Mouse (Mus musculus): ENCODE results near the gene 5730522E02Rik.
"Not testable (repeated sequence)": the region's sequence is repeated elsewhere in the genome, so short reads cannot be mapped to it uniquely, and the experiment has no call there.

5730522E02Rik gene

DNA sequence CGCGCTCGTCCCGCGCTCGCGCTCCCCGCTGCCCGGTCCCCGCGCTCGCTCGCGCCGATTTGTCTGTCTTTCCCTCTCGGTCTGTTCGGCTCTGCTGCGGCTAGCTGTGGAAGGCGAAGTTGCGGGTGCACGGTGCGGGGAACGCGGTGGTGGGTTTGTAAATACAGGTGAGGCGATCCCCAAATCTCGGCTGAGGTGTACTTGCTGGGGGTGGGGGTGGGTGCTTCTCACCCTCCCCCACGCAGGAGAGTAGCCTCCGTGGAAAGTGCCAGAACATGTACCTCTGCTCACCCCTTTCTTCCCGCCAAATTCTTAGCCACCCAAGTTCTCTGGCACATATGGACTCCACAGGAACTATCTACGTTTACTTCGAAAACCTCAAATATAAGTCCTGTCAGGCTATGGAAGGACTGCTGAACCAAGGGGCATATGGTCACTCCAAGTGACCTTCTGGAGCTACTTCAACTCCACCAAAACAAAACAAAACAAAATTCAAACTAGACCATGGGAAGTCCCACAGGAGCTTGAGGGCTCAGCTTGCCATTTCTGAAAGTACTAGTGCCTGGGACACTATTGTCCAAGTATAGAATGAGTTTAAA is at the start of gene 5730522E02Rik:
5730522E02Rik (minus strand) TSS at position 182 of the 599 bp plus-strand sequence.
- in situ Hi-C loops (cut with MboI; ENCODE audit: unreplicated experiment in 2 of 2): no loop called here

DNA sequence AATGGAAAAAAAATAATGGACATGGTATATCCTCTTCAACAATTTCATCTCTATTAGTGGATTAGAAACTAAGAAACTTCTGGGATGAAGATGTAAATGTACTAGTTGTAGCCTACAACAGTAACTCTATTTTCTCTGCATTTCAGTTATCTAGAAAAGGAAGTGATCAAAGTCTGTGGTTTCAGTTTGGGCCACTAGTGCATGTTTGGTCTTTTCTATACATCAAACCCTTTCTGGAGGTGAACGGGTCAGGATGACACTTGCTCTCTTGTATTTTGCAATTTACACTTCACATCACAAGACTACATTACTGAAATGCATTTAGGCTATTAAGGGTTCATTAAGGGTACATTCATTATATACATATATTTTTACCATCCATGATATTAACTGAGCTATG is 26.0 kb upstream of the 5730522E02Rik start:
- in situ Hi-C loops (cut with MboI; ENCODE audit: unreplicated experiment in 2 of 2): no loop called here

DNA sequence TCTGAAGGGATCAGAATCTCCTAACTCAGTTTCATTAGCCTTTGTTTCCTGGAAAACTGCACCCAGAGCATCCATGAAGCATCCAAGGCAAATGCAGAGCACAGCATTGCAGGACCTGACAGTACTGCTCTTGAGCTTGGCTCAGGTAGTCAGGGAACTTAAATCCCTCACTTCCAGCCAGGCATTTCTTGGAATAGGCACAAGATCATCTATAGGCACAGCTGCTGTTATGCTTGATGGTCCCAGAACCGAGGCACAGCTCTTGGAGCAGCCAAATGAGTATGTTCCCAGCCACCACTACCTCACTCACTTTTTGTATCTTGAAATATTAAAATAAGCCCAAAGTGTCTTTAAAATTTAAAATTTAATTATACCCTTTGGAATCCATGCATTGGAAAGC is 19.3 kb upstream of the 5730522E02Rik start:
- in situ Hi-C loops (cut with MboI; ENCODE audit: unreplicated experiment in 2 of 2): no loop called here

DNA sequence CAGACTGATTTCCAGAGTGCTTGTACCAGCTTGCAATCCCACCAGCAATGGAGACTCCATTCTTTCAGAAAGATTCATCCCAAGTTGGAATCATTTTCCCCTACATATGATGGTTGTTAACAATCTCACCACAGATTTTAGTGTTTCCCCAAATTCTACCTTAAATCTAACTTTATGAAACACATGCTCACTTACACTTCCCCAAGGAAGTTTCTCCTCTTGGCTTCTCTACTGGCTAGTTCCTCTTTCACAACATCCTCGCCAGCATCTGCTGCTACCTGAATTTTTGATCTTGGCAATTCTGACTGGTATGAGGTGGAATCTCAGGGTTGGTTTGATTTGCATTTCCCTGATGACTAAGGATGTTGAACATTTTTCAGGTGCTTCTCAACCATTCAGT is 3.1 kb upstream of the 5730522E02Rik start:
- in situ Hi-C loops (cut with MboI; ENCODE audit: unreplicated experiment in 2 of 2): not testable (repeated sequence)

DNA sequence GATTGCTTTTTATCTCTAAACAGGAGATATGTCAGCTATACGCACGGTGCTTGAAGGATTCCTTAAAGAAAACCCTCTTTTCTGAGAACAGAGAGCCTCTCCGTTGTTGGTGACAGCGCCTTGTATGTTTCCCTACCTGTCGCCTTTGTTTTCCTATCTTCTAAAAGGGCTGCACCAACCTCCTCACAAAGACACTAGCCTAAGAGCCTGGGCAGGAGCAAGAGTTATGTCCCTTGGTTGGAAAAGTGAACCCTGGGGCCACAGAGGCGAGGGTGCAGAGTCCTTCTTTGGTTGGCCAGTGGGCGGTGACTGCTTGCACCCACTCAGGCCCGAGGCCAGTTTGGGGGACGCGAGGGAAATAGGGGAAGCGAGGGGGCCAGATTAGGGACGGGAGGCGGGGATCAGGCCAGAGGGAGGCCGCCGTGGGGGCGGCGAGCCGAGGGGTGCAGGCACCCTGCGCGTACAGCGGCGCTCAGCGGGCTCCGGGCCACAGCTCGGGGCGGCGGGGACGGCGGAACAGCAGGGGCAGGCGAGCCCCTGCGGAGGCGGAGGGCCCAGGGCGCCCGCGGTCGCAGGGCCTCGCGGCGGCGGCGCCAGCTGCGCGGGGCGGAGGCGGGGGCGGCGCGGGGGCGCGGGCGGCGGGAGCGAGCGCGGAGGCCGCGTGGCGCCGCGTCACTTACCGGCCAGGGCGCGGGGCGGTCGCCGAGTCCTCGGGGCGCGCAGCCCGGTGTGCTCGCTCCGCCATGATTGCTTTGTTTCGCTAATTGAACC is 567 bp downstream of the 5730522E02Rik start:
- in situ Hi-C loops (cut with MboI; ENCODE audit: unreplicated experiment in 2 of 2): loop anchor here (10.0 kb wide), 1 partner anchor 745 kb away; no protein-coding TSS in a partner anchor

DNA sequence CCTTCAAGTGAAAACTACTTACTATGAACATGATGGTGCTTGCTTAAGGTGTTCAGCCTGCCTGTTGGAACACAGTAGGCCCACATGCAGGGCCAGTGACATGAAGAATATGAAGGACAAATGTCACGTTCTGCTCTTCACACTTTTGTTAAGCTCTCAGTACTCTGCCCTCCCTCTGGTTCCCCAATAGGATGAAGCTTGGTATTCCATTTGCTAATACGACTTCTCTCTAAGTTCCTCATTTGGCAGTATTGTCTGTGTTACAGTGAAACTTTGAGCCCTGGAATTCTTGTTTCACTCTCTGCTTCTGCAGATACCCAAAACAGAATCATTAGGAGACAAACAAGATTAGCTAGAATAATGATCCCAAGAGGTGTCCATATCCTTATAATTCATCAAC is 7.1 kb downstream of the 5730522E02Rik start:
- in situ Hi-C loops (cut with MboI; ENCODE audit: unreplicated experiment in 2 of 2): loop anchor here (5.0 to 10.0 kb wide), 4 partner anchors 284 to 751 kb away; no protein-coding TSS in a partner anchor

DNA sequence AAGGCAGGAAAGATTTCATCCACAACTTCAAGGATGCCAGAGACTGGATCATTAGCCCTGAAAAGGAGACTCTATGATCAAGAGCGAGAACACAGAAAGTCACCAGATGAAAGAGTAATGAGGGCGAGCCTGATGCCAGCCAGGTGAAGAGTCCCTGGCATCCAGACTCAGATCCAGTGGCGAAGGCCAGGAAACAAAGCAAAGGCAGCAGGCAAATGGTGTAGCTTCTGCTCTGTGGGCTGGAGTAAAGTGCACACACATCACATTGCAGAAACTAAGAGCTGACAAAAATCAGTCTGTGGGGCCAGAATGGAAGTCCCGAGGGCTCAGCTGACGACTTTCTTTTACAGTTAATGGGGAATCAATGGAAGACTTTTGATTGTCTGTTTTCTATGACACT is 7.7 kb downstream of the 5730522E02Rik start:
- in situ Hi-C loops (cut with MboI; ENCODE audit: unreplicated experiment in 2 of 2): loop anchor here (5.0 to 10.0 kb wide), 4 partner anchors 284 to 752 kb away; no protein-coding TSS in a partner anchor

DNA sequence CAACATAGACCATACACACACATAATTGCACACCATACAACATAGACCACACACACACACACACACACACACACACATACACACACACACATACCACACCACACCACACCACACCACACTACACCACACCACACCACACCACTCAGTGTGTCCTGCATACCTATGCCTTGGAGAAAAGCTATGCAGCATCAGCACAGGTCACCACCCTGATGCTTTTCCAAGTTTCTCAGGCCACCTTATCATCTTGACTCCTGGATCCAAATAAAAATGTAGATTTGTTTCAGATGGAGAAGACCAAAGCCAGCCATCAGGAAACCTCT is 8.8 kb downstream of the 5730522E02Rik start:
- in situ Hi-C loops (cut with MboI; ENCODE audit: unreplicated experiment in 2 of 2): loop anchor here (5.0 to 10.0 kb wide), 4 partner anchors 286 to 753 kb away; no protein-coding TSS in a partner anchor

DNA sequence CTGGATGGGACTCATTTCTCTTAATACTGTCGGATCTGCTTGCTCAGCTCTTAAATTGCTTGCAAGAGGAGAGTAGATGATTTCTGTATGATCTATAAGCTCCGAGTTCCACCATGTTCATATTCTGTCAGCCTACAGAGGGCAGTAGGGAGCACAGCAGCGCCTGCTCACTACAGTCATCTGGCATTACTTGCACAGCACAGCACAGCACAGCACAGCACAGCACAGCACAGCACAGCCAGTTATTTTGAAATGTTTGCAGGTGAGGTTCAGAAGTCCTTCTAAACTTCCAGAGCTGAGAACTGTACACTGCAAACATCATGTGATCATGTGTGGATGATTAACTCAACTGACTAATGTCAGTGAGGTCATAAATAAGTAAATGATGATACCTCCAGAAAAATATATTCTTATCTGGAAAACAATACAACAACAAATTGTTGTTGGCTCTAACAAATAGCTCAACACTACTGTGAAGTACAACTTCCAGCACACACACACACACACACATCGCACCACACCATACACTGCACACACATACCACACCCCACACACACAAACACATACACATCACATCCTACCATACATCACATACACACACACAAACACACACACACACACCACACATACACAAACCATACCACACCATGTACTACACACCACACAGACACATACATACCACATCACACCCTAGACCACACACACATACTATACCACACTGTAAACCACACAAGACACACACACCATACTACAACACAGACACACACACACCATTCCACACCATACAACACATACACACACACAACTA is 9.4 kb downstream of the 5730522E02Rik start:
- in situ Hi-C loops (cut with MboI; ENCODE audit: unreplicated experiment in 2 of 2): loop anchor here (5.0 to 10.0 kb wide), 4 partner anchors 286 to 754 kb away; no protein-coding TSS in a partner anchor

DNA sequence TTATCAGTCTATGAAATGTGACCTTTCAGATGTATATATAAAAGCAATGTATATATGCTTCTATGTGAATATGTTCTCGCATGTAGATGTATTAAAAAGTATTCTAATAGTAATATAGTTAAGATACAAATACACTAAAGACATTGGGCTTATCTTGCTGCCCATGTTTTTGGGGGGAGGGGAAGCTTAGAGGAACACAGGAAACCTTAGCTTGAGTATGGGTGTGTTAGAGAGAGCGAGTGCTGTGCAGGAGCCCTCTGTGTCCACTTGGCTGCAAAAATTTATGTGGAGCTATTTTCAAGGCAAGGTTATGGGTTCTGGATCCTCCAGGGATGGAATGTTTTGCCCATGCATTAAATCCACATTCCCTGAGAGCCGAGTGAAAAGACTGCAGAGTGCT is 15.1 kb downstream of the 5730522E02Rik start:
- in situ Hi-C loops (cut with MboI; ENCODE audit: unreplicated experiment in 2 of 2): no loop called here

DNA sequence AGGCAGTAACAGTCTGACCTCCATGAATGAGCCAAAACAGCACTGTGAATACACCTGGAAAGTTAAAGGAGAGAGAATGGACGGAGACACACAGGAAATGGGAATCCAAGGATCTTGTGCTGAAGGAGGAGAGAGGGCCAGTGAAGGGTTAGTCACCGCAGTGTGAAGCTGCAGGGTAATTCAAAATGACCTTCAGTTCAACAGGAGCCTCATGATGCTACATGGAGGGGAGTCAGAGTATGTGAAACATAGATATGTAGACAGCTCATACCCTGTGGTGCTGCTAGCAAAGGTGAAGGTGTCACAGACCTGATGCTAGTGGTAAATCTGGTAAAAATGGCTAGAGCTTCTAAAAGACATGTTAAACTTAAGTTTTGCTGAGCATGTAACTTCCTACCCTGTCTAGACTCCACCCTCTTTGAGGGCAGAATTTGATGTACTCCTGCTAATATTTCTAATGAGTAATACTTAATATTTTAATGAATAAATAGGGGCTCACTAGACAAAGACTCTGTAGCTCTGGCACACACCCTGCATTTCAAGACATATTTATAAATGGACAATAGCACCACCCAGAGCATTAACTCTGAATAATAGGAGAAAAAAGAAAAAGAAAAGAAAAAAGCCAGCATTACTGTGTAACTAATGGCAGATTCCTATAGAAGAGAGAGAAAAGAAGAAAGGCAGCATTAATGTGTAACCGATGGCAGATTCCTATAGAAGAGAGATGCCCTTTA is 23.2 kb downstream of the 5730522E02Rik start:
- in situ Hi-C loops (cut with MboI; ENCODE audit: unreplicated experiment in 2 of 2): no loop called here

DNA sequence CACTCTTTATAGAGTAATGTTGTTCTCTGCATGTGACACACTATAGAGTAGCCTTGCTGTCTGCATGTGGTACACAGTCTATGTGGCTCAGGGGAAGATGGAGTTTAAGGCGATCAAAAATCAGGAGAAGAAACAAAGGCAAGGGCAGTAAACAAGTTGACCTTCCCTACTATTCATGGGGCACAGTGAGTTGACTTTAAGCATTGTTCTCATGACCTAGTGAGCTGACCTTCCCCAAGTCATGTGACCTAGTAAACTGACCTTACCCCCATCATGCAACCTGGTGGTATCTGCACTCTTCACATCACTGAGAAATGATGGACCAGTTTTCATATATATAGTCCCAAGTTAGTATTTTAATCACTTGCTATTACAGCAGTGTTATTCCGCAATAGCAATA is 40.0 kb downstream of the 5730522E02Rik start:
- in situ Hi-C loops (cut with MboI; ENCODE audit: unreplicated experiment in 2 of 2): loop anchor here in 1 of 2 experiments (25.0 kb wide), 1 partner anchor 1908 kb away; no protein-coding TSS in a partner anchor

DNA sequence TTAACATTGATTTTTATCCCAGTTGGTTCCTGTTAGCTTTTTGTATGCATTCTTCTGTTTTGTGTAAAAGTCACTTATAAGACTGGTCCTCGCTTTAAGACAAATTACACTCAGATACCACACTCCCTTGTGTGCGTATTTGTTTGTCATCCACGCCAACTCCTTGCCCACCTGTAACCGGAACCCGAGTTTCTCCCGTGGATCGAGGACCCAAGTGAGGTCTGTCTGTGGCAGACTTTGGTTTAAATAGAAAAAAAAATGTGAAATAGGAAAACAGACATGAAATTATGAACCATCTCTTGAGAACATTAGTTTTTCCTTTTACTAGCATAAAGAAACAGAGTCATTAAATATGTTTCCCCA is 43.0 kb downstream of the 5730522E02Rik start:
- in situ Hi-C loops (cut with MboI; ENCODE audit: unreplicated experiment in 2 of 2): loop anchor here in 1 of 2 experiments (25.0 kb wide), 1 partner anchor 1905 kb away; no protein-coding TSS in a partner anchor

DNA sequence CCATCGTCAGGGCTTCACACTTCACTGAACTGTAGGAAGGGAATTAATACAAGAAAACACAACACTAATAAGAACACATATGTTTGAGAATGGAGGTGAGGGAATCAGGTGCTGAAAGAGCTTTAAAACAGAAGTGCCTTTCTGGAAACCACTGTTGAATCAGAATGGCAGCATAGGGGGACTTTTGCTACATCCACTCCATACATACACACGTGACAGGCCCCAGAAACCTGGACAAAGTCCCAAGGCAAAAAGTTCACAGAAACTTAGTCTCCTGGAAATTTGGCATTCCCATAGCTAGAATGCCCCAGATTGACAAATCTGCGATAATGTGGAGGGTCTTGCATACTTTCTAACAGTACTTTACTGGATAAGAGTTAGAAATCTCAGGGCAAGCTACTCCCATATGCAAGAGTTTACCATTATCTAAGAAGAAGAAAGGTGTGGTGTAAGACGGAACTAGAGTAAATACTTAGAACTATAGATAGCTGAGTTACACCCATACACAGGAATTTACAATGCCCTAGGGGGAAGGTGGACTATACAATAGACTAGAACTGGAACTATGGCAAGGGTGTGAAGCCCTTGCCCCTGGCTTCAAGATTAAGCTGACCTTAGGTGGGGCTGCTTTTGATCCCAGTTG is 43.5 kb downstream of the 5730522E02Rik start:
- in situ Hi-C loops (cut with MboI; ENCODE audit: unreplicated experiment in 2 of 2): loop anchor here in 1 of 2 experiments (25.0 kb wide), 1 partner anchor 1905 kb away; no protein-coding TSS in a partner anchor

DNA sequence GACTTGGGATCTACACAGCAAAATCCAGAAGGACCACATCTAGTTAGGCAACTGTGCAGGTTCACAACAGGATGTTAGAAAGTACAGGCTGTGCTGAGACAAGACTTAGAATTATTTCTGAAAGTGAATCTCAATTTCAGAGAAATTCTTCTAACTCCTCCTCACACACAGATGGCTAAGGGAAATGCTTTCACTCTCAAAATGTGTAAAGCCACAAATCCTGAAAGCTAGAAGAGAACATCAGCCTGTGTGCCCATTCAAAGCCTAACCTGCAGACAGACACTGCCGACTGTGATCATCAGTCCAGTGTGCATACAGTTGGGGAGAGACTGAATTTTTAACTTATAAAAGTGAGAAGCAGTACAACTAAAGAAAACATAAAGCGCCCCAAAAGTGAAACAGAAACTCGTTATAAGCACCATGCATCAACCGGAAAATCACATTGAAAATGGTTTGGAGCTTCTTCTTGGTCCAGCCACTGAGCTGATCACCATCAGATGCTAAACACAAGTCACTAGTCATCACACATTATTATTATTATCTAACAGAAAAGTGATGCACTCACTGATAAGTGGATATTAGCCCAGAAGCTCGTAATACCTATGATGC is 45.8 kb downstream of the 5730522E02Rik start:
- in situ Hi-C loops (cut with MboI; ENCODE audit: unreplicated experiment in 2 of 2): loop anchor here in 1 of 2 experiments (25.0 kb wide), 1 partner anchor 1902 kb away; no protein-coding TSS in a partner anchor

DNA sequence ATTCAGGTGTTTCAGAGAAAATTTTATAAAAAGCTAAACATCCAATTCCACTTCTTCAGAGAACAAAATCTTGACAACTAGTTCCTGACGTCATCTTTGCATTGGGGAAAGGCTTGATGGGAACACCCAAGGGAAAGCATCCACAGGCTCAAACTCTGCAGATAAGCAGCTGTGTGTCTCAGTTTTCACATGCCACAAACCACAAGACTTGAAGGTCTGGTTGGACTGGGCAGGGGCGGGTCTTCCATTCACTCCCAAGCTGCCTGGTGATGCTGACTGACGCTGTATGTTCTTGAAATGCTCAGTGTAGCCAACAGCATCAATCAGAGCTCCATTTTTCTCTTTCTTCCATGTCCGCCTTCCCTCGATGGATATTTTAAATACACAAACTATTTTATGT is 49.2 kb downstream of the 5730522E02Rik start:
- in situ Hi-C loops (cut with MboI; ENCODE audit: unreplicated experiment in 2 of 2): loop anchor here in 1 of 2 experiments (25.0 kb wide), 1 partner anchor 1899 kb away; no protein-coding TSS in a partner anchor

DNA sequence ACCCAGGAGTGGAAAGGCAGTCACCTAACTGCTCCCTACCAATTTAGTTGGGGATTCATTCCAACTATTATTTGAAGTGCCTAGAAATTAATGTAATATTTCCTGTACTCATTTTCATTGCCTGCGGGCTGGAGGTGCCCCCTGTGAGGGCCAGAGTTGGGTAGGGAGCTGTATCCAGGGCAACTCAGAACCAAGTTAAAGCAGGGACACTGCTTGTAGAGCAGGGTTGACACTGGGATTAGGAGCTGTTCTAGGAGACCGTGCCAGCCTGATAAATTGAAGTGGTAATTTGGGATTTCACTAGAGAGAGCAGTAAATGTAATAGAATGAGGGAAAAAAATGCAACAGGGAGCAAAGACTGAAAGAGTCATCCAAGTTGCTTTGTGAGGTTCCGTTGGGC is 51.5 kb downstream of the 5730522E02Rik start:
- in situ Hi-C loops (cut with MboI; ENCODE audit: unreplicated experiment in 2 of 2): loop anchor here in 1 of 2 experiments (25.0 kb wide), 1 partner anchor 1897 kb away; no protein-coding TSS in a partner anchor

DNA sequence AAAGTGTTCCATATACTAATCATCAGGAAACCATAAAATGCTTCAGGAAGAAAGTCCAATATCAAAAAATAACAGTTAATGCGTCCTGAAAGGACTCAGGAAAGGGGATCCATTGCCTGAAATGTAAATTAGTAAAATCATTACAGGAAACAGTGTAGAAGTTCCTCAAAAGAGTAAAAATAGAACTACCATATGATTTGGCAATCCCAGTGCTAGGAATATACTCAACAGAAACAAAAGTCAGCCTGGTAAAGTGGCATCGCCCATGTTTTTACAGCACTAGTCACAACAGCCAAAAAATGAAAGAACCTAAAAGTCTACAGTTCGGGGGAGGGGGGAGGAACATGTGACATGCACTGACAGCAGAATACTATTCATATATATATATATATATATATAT is 70.5 kb downstream of the 5730522E02Rik start:
- in situ Hi-C loops (cut with MboI; ENCODE audit: unreplicated experiment in 2 of 2): no loop called here

DNA sequence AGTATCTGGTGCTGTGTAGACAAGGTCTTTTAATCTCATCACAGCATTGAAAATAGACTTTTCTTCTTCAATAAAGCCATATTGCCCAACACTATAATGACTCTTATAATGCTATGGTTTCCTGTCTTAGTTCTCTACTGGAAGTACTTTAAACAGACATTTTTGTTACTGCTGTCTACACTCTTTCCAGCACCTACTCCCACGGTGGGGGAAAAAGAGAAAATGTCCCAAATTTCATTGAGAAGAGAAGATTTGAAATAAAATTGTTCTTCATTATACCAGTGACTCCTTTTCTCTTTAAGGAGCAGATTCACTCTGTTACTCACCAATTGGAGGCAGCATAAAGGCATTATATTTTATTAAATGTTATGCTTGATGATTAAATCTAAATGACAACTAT is 72.5 kb downstream of the 5730522E02Rik start:
- in situ Hi-C loops (cut with MboI; ENCODE audit: unreplicated experiment in 2 of 2): no loop called here
